Mouse (Mus musculus) kidney, embryonic 14.5 days (tissue): ENCODE data around the gene Ssbp4. TPM values are rescaled to one million over a fixed set of nuclear protein-coding genes. Genes with fewer than 3 reads are reported as not detected.
A peak's percentile ranks its signal among the peaks of the same experiment; 100 is the strongest.

Experiments used
- ATAC-seq: fragments of 200-750 bp; cut with Nextera tagmentation; 2 replicates; pipeline ENCODE4 v1.8.0; 2017; ENCODE audit warnings: moderate number of reproducible peaks, mild to moderate bottlenecking, moderate TSS enrichment, moderate library complexity; ENCODE audit not compliant: low FRiP score, low TSS enrichment
- H3K27ac ChIP-seq: fragments of 300-500 bp; sonication (generic); 2 replicates; pipeline ENCODE4 v1.5.1; 2014; ENCODE audit warnings: low read depth, mild to moderate bottlenecking, low read length, moderate library complexity, mixed read lengths
- H3K27me3 ChIP-seq: fragments of 300-500 bp; sonication (generic); 2 replicates; pipeline ENCODE4 v1.6.1; 2014; ENCODE audit warnings: mild to moderate bottlenecking, low read length; ENCODE audit not compliant: control insufficient read depth, insufficient read depth
- H3K36me3 ChIP-seq: fragments of 300-500 bp; sonication (generic); 2 replicates; pipeline ENCODE4 v1.6.1; 2014; ENCODE audit warnings: low read length, mixed read lengths; ENCODE audit not compliant: control insufficient read depth, insufficient read depth
- H3K4me1 ChIP-seq: fragments of 300-500 bp; sonication (generic); 2 replicates; pipeline ENCODE4 v1.6.1; 2014; ENCODE audit warnings: low read length, mixed read lengths; ENCODE audit not compliant: control insufficient read depth, insufficient read depth
- H3K4me2 ChIP-seq: fragments of 300-500 bp; sonication (generic); replicated peaks from 2 replicates; pipeline ENCODE4 v1.6.1; 2014; ENCODE audit warnings: low read depth, mild to moderate bottlenecking, low read length
- H3K4me3 ChIP-seq: fragments of 300-500 bp; sonication (generic); 2 replicates; pipeline ENCODE4 v1.5.1; 2014; ENCODE audit warnings: mild to moderate bottlenecking, low read length
- H3K9ac ChIP-seq: fragments of 300-500 bp; sonication (generic); 2 replicates; pipeline ENCODE4 v1.6.1; 2014; ENCODE audit warnings: low read depth, mild to moderate bottlenecking, low read length, moderate library complexity
- H3K9me3 ChIP-seq: fragments of 300-500 bp; sonication (generic); 2 replicates; pipeline ENCODE4 v1.6.1; 2016; ENCODE audit warnings: low read length; ENCODE audit not compliant: control insufficient read depth
- WGBS: fragments of 180-500 bp; shearing (Covaris S2); extraction: QIAGEN DNeasy Blood & Tissue Kit; methylation state at CpG from one replicate; pipeline ENCODE4 v1.1.7; 2014; 5-methylcytosine and 5-hydroxymethylcytosine counted together
- polyA plus RNA-seq: library from polyadenylated mRNA; unstranded; fragments of >200 nt; fragmentation: Nextera tagmentation; extraction: Ambion mirVana; gene quantifications from 2 replicates; pipeline ENCODE4 v1.2.1, GENCODE M21; 2014

Gene Ssbp4
- polyA plus RNA-seq, 1 experiment from 2014 or later = 172 TPM

DNA sequence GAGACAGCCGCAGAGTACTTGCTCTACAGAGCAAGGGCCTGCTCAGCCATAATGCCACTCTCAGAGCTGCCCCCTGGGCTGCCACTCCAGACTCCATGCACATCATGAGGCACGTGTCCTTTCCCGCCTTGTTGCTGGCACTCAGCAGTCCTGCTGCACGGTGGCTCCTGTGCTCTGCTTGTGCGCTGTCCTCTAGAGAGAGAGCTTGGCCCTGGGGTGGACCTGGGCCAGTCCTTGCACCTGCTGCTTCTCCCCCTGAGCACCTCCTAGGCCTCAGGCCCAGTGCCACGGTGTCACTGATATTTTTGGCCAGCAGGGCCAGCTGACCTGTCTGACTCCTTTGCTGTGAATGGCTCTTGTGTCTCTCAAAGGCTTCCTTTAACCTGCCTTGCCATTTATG is 37.7 kb downstream of the Ssbp4 start:
- Histone ChIP-seq H3K4me3 (no peak overlapping the region), H3K9ac (no peak overlapping the region), H3K4me1 (no peaks in the 10 kb centered on the region), H3K27me3 (no peaks in the 10 kb centered on the region), H3K27ac (no peak overlapping the region), H3K36me3 (peaks cover 10% of the 10 kb centered on the region; the same call in 1 of the 2 replicates), H3K4me2 (no peak overlapping the region), H3K9me3 (no peaks in the 10 kb centered on the region)
- ATAC-seq = no peak
- 85% methylated on average over 6 of the region's 6 CpGs for WGBS

DNA sequence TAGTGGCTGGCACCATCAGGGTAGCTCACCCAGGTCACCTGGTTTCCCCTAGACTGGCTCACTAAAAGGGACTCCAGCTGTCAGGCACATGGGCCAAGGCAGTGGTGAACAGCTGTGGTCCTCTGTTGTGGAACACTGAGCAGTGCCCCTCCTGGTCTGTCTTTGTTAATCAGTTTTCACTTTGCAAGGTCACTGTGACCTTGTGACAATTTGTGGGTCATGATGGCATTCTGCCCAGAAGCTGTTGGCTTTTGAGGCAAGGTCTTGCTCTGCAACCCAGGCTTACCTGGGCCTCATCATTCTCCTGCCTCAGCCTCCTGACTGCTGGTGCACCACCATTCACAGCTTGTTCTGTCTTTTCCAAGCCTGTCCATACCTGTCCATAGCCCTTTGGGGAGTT is 38.3 kb downstream of the Ssbp4 start:
- Histone ChIP-seq H3K9me3 (no peaks in the 10 kb centered on the region), H3K4me2 (no peak overlapping the region), H3K36me3 (peaks cover 10% of the 10 kb centered on the region; the same call in 1 of the 2 replicates), H3K4me1 (peaks cover 4% of the 10 kb centered on the region; the same call in 1 of the 2 replicates), H3K9ac (no peak overlapping the region), H3K4me3 (no peak overlapping the region), H3K27ac (no peak overlapping the region), H3K27me3 (no peaks in the 10 kb centered on the region)
- ATAC-seq = no peak

DNA sequence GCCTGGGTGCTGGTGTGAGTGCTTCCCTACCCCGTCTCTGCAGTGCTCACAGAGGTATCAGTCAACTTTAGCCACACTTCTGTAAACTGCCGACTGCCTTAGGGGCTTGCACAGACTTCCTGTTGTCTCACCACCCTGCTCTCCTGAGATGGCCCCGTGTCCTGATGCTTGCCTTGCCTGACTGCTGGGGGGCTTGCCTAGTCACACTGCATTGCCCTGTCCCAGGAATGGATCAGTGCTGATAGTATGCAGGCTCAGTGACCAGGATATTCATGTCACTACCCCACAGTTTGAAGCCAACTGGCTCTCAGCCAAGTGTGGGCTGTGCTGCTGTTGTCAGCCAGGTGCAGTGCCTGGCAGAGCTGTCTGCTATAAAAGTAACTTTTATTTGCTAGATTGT is 43.1 kb downstream of the Ssbp4 start:
- Histone ChIP-seq H3K4me3 (no peak overlapping the region), H3K27ac (no peak overlapping the region), H3K9me3 (no peaks in the 10 kb centered on the region), H3K4me1 (peaks cover 17% of the 10 kb centered on the region; the same call in 1 of the 2 replicates), H3K36me3 (no peaks in the 10 kb centered on the region), H3K4me2 (no peak overlapping the region), H3K9ac (no peak overlapping the region), H3K27me3 (no peaks in the 10 kb centered on the region)
- no peak for ATAC-seq
- WGBS = 56% methylated on average over 3 of the region's 3 CpGs

DNA sequence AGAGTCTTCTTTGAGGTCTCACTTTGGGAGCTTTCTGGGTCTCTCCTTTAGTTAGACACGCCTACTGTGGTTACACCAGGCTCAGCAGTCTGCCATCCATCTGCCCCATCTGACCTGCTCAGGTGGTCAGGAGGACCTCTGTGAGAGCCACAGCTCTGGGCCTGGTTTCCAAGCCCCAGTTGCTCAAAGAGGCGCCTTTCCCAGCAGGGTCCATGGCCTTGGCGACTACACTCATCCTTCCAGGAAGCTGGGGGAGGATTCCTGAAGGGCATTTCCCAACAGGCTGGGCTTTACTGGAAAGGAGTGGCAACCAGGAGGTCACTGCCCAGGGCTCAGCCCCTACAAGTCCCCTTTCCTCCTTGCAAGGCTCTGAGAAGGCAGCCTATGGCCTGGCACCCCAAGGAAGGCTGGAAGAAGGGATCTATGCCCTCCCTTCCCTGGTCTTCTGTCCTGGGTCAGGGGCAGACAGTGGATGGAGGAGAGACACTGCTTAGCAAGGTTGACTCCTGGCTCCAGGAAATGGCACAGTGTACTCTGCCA is 43.9 kb downstream of the Ssbp4 start:
- no peak overlapping the region for H3K4me2 ChIP-seq
- no peak overlapping the region for H3K27ac ChIP-seq
- WGBS = 74% methylated on average over 3 of the region's 3 CpGs

DNA sequence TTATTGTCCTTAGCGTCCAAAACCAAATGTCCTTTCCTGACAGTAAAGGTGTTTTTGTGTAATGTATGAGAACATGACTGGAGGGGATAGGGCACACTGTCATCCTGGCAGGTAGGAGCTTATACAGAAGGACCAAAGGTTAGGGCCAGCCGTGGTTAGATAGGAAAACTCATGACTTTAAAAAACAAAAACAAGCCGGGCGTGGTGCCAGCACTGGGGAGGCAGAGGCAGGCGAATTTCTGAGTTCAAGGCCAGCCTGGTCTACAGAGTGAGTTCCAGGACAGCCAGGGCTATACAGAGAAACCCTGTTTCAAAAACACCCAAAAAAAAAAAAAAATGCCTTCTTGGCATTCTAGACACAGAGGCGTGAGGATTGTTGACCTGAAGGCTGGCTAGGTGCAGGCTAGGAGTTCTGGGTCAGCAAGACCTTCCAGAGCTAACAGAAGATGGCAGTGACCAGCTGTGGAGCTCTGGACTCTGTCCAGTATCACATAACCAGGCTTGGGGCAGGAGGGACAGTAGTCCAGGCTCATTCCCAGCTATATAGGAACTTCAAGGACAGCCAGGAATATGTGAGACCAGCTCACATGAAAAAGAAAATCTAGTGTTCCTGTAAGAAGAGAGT is 44.8 kb downstream of the Ssbp4 start:
- Histone ChIP-seq H3K4me3 (no peak overlapping the region), H3K9ac (no peak overlapping the region), H3K27ac (no peak overlapping the region), H3K9me3 (no peaks in the 10 kb centered on the region), H3K36me3 (no peaks in the 10 kb centered on the region), H3K4me1 (peaks cover 27% of the 10 kb centered on the region), H3K27me3 (no peaks in the 10 kb centered on the region), H3K4me2 (no peak overlapping the region)
- ATAC-seq = no peak
- 90% methylated on average over 6 of the region's 6 CpGs for WGBS

More for the DNA sequence above, 43.9 kb downstream of the Ssbp4 start:
- Histone ChIP-seq H3K27me3 (no peaks in the 10 kb centered on the region), H3K4me3 (no peak overlapping the region), H3K9me3 (no peaks in the 10 kb centered on the region), H3K9ac (no peak overlapping the region), H3K4me1 (peaks cover 25% of the 10 kb centered on the region), H3K36me3 (no peaks in the 10 kb centered on the region)
- ATAC-seq = no peak

DNA sequence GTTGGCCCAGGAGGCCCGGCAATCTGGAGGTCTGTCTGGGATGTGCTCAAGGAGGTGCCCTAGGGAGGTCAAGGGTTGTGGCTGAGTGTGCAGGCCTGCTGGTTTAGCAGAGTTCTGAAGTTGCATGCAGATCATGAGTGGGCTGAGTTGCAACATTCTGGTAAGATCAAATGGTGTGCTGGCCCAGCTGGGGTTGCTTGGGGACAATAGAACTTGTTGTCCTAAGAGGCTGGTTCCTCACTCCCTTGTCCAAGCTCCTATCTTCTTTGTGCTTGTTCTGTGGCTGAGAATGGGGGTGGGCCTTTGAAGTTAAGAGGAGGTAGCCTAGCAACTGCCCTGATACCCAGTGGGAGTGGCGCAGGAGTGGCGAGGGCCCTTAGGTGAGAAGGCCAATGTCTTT is 45.9 kb downstream of the Ssbp4 start:
- Histone ChIP-seq H3K27ac (no peak overlapping the region), H3K27me3 (no peaks in the 10 kb centered on the region), H3K4me1 (peaks cover 27% of the 10 kb centered on the region), H3K4me3 (no peak overlapping the region), H3K4me2 (no peak overlapping the region), H3K9ac (no peak overlapping the region), H3K9me3 (no peaks in the 10 kb centered on the region), H3K36me3 (no peaks in the 10 kb centered on the region)
- WGBS = 79% methylated on average over 3 of the region's 3 CpGs
- ATAC-seq = no peak

DNA sequence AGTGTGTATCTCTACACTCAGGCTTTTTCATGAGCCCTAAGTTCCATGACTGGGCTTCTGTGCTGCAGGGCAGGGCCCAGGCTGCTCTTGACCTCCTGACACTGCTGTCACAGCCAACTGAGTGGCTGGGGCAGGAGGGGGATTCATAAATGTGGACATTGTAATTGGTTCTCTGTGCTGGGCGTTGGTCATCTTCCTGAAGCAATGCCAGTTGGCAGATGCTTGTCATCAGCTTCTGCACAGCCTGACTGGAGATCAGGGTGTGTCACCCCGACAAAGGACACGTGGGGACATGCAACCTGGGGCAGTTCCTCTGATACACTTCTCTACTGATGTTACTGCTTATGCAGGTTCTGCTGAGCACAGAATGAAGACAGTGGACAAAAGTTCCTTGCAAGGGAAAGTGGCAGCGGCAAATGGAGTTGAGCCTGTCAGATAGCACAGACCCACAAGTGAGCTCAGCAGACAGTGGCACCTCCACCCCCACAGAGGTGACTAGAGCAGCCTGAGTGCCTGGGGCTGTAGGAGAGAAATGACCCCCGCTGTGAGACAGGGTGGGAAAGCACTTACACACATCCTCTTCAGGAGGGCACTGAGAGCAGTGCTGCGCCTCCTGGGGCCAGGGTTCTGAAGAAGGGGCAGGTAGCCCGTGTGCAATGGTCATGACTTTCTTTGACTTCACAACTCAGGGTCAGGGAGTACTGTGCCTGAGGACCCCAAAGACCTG is 46.7 kb downstream of the Ssbp4 start:
- Histone ChIP-seq H3K4me1 (peaks cover 27% of the 10 kb centered on the region), H3K9me3 (no peaks in the 10 kb centered on the region), H3K4me3 (no peak overlapping the region), H3K4me2 (no peak overlapping the region), H3K9ac (no peak overlapping the region), H3K36me3 (no peaks in the 10 kb centered on the region), H3K27me3 (no peaks in the 10 kb centered on the region), H3K27ac (peak overlapping the region; percentile 59; the same call in 1 of the 2 replicates)
- ATAC-seq = no peak
- 66% methylated on average over 7 of the region's 7 CpGs for WGBS

DNA sequence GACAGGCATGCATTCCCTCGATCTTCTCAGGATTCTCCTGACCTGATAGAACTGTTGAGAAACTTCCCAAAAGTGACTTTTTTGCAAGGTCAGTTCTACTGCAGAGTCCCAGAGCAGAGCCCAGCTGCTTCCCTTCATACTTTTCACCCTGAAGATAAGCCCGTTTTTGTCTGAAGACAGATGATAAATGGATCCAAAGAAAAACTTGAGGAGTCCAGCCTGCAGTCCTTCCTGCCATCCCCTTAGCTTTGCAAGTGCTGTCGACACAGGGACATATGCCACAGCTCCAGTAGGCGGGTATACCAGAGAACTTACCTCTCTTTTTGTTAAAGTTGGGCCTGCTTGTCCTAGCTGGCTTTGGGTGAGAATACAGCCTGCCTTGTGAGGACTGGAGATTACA is 47.3 kb downstream of the Ssbp4 start:
- Histone ChIP-seq H3K4me1 (peaks cover 27% of the 10 kb centered on the region), H3K36me3 (no peaks in the 10 kb centered on the region), H3K4me3 (no peak overlapping the region), H3K27me3 (no peaks in the 10 kb centered on the region), H3K9ac (no peak overlapping the region), H3K9me3 (no peaks in the 10 kb centered on the region), H3K4me2 (no peak overlapping the region), H3K27ac (peak overlapping the region; percentile 59; the same call in 1 of the 2 replicates)
- ATAC-seq = no peak
- WGBS = 49% methylated on average over 4 of the region's 4 CpGs

DNA sequence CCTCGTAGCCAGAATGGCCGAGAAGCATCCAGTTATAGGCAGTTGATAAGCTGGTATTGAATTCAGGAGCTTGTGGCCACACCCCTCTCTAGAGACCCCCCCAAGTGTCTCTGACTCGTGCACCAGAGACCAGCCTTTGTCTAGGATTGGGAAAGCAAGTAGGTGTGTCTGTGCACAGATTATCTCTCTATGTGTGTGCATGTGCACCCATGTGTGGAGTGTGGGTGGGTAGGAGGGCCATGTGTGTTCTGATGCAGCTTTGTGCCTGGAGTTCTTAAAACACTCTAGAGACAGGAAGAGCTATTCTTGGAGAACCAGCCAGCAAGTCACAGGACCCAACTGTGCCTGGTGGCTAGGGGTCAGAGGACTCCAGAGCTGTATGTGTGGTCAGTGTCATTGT is 48.1 kb downstream of the Ssbp4 start:
- peaks cover 26% of the 10 kb centered on the region for H3K4me1 ChIP-seq
- ATAC-seq = peak; percentile 54; the same call in 1 of the 2 replicates

More for the DNA sequence above, 48.1 kb downstream of the Ssbp4 start:
- WGBS = 72% methylated on average over 3 of the region's 3 CpGs
- Histone ChIP-seq H3K27ac (peak overlapping the region; percentile 59; the same call in 1 of the 2 replicates), H3K9ac (no peak overlapping the region), H3K4me2 (no peak overlapping the region), H3K36me3 (no peaks in the 10 kb centered on the region), H3K27me3 (no peaks in the 10 kb centered on the region), H3K4me3 (no peak overlapping the region), H3K9me3 (no peaks in the 10 kb centered on the region)
